Mouse (Mus musculus) gastrocnemius, postnatal 14 days (tissue): ENCODE data around the gene Kdm6b. TPM values are rescaled to one million over a fixed set of nuclear protein-coding genes. Genes with fewer than 3 reads are reported as not detected.
A peak's percentile ranks its signal among the peaks of the same experiment; 100 is the strongest.

Source experiments
- DNase-seq: peaks from one replicate; pipeline ENCODE4 v3.0.0; 2021; ENCODE audit warnings: mixed read lengths
- intact Hi-C: fragments of 180-260 bp; cut with DNase I; formaldehyde crosslinking; loops from one replicate; pipeline ENCODE4 v1.15.1; 2025; ENCODE audit warnings: low total_unique reads
- total RNA-seq, 2 experiments: library from RNA; stranded (reverse); gene quantifications; 2 replicates each; pipeline ENCODE4 v1.2.3; 2021

Kdm6b gene
- total RNA-seq, 2 experiments from 2014 or later = 30.3 to 31.4 TPM

DNA sequence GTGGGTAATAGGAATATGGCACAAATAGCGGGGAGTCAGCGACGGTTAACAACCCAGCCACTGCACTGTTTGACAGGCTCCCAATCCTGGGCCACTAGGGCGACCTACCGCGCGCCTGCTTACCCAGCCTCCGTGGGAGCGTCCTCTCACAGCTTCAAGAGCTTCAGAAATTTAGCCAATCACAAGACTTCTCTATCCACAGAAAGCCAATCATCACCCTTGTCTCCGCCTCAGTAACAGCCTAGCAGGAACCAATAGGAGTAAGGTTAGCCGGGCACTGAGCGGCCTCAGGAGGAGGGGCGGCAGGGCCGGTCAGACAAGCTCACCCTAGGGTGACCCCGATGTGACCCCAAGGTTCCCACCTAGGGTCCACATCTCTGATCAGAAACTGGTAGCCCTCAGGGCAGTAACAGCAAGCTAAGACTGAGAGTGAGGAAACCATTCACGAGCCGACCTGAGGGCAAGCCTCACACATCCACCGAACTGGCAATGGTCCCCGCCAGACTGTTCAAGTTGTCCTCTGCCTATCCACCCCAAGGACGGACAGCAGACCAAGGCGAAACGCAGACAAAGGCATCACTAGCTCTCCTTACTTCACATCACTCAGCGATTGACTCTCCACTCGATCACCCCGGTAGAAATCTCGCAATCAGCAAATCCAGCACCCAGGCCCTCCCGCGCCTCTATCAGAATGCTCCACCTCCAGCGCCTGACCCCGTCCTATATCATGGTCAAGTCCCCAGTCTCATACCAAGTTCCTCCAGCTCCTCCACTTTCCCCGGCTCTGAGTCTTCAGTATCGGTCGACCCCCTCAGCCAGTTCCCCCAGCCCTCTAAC lies 4.7 kb downstream of the Kdm6b start:
- intact Hi-C loops = loop anchor here (10.0 kb wide), 1 partner anchor 106 kb away; no protein-coding TSS in a partner anchor
- peak; percentile 75 for DNase-seq

GRCm38 (mm10) chr11:69407724-69408004 lies 5.8 kb downstream of the Kdm6b start:
- intact Hi-C loops = loop anchor here (10.0 kb wide), 1 partner anchor 107 kb away; no protein-coding TSS in a partner anchor
- DNase-seq = no peak

DNA sequence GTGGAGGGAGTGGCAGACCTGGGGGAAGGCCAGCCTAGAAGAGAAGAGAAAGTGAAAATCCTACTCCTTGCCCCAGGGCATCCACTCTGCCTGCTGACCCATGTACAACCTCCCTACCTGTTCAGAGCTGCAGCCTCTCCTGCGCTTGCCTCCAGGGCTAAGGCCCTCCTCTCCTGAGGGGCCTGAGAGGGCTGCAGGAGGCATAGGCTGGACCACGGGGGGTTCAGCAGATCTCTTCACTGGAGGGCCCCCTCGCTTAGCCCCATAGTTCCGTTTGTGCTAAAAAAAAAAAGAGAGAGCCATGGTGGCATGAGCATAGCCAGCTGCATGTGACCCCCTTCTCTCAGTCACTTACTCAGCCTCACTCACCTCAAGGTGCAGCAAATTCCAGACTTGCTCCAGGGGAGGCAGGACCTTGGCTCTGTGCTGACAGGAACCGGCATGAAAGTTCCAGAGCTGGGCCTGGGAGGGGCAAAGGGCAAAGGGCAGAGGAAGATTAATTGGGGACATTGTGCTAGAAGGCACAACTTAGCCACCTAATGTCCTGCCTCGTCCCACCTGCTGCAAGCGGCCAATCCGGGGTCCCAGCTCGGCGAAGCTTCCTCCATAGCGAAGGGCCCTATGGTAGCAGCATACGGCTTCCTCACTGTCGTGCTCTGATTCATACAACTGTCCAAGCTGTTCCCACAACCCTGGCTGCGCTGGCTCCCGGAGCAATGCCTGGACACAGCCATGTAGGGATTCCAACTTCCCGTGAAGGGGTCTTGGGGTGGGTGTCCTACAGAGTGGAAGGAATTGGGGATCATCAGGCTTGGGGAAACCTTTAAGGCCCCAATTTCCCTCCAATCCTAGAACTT lies 6.4 kb downstream of the Kdm6b start:
- no peak for DNase-seq
- intact Hi-C loops = loop anchor here (10.0 kb wide), 1 partner anchor 108 kb away; no protein-coding TSS in a partner anchor

GRCm38 (mm10) chr11:69406282-69406681 lies 7.2 kb downstream of the Kdm6b start:
- no peak for DNase-seq

DNA sequence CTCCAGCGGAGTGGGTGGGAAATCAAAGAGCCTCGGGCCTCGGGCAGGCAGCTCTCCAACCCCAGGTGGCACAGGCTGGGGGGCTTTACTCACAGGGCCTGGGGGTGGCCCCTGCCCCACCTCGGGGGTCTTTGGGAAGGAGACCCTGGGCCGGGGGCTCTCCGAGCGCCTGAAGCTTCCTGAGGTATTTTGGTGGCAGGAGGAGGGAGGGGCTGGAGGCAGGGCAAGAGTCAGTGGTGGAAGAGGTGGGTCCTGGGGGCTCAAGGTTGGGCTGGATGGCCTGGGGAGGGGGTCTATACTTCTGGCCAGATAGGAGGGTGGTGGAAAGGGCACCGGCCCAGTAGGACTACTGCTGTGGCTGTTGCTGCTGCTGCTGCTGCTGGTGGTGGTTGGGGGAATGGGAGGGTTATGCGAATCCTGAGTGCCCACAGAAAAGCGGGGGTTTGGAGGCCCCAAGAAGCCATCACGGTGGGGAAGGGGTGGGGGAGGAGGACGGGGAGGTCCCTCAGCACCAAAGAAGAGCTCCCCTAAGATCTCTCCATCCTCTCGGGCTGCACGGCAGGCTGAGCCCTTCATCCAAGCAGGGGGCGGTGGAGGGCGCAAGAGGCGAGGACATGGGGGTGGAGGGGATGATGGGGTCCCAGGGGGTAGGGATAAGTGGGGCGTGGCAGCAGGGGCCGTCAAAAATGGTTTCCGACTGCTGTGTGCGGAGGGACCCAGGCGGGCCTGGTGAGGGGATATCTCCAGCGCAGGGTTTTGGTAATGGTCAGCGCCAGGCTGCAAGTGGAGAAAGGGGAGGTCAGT lies 7.9 kb downstream of the Kdm6b start:
- intact Hi-C loops = loop anchor here (10.0 kb wide), 1 partner anchor 109 kb away; no protein-coding TSS in a partner anchor
- no peak for DNase-seq

More at GRCm38 (mm10) chr11:69406282-69406681, 7.2 kb downstream of the Kdm6b start:
- intact Hi-C loops = loop anchor here (10.0 kb wide), 1 partner anchor 109 kb away; no protein-coding TSS in a partner anchor

GRCm38 (mm10) chr11:69404595-69405396 lies 8.7 kb downstream of the Kdm6b start:
- intact Hi-C loops = loop anchor here (5.0 to 10.0 kb wide), 2 partner anchors 33 to 110 kb away; no protein-coding TSS in a partner anchor
- DNase-seq = no peak

DNA sequence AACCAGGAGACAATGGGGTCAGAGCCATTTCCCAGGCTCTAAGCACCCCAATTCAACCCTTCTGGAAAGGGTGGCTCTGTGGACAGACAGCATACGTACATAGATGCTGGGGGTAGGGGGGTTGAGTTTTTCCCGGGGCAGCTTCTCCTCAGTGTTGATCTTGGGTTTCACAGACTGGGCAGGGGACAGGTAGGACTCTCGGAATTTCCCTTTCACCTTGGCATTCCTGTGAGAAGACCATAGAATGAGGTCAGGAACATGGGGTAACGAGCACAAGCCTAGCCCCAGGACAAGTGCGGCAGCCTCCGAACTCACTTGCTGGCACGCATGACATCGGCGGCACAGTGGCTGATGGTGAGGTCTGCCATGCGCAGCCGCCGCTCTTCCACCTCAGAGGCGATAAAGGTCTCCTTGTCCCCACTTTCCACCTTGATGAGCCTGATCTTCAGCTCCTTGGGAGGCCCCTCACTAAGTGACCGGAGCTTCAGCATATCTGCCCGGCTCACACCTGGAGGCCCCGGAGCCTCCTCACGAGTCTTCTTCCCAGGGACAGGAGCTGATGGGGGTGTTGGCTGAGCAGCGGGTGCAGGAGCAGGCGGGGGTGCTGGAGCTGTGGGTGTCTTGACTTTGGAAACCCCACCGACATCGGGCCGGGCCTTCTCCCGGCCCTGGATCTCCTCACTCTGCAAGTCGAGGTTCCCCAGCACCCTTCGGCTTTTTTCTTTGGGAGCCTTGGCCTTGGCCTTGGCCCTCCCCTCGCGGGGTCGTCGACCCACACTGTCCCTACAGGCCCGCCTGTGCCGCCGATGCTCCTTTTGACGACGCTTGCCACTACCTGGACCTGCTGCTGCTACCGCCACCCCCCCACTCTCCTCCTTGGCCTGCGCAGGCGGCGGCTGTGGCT lies 9.5 kb downstream of the Kdm6b start:
- intact Hi-C loops = loop anchor here (5.0 to 10.0 kb wide), 2 partner anchors 33 to 111 kb away; no protein-coding TSS in a partner anchor
- no peak for DNase-seq

DNA sequence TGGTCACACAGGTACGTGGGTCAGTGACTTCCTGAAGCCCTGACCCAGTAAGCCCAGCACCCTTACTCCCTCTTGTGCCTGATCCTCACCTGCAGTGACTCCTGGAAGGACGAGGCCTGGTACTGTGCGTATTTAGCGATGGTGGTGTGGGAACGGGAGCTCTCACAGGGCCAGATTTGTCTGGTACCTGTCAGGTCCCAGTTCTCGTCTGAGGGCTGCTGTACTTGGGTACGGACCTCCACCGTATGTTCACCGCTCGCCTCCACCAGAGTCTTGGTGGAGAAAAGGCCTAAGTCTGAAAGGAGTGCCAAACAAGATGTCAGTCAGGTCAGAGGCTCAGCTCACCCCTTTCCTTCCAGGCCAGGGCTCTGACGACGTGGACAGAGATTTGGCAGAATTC lies 11.5 kb downstream of the Kdm6b start:
- no peak for DNase-seq
- intact Hi-C loops = loop anchor here (5.0 to 10.0 kb wide), 2 partner anchors 35 to 113 kb away; no protein-coding TSS in a partner anchor

GRCm38 (mm10) chr11:69401210-69401637 lies 12.3 kb downstream of the Kdm6b start:
- DNase-seq = peak; percentile 85
- intact Hi-C loops = loop anchor here (5.0 to 10.0 kb wide), 2 partner anchors 36 to 114 kb away; no protein-coding TSS in a partner anchor

GRCm38 (mm10) chr11:69400083-69400850 lies 13.2 kb downstream of the Kdm6b start:
- no peak for DNase-seq
- intact Hi-C loops = loop anchor here (5.0 to 10.0 kb wide), 2 partner anchors 37 to 115 kb away; no protein-coding TSS in a partner anchor

GRCm38 (mm10) chr11:69399201-69400082 lies 14.0 kb downstream of the Kdm6b start:
- intact Hi-C loops = loop anchor here (5.0 to 10.0 kb wide), 2 partner anchors 38 to 115 kb away; no protein-coding TSS in a partner anchor
- no peak for DNase-seq

DNA sequence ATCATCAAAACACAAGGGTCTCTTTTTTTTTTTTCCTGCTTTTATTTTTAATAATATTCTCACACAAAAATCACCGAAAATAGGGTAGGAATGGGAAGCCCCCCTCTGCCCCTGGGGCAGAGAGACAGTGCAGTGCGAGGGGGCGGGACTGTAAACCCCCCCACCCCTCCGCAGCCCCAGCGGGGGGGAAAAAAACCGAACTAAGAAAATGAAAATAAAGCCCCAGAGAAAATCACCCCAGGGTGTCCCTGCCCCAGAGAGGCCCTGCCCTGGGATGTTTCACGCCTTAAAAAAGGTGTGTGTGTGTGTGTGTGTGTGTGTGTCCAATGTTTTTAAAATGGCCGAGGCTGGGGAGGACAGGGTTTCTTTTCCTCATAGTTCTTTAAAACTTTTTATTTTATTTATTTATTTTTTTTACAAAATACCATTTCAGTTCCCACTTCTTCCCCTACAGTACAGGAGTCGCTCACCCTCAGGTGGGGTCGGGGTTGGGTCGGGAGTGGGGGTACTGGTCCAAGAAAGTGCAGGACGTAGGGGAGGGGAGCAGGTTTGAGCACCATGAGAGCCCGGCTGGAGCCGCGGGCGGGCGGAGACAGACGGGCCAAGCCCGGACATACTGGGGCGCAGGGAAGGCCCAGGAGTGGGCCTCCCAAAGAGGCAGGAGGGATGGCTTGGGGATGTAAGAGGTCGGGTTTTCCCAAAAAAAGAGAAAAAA lies 14.8 kb downstream of the Kdm6b start:
- intact Hi-C loops = no loop called here
- no peak for DNase-seq

- peak; percentile 54 for DNase-seq
- intact Hi-C loops = no loop called here
These were observed 15.4 kb downstream of the Kdm6b start, which contains the start of gene Tmem88 for GRCm38 (mm10) chr11:69398059-69398458. Gene Tmem88 (minus strand): TSS chr11:69398234.

- intact Hi-C loops = no loop called here
- DNase-seq = no peak
These were observed 15.9 kb downstream of the Kdm6b start for GRCm38 (mm10) chr11:69397581-69398057.

DNA sequence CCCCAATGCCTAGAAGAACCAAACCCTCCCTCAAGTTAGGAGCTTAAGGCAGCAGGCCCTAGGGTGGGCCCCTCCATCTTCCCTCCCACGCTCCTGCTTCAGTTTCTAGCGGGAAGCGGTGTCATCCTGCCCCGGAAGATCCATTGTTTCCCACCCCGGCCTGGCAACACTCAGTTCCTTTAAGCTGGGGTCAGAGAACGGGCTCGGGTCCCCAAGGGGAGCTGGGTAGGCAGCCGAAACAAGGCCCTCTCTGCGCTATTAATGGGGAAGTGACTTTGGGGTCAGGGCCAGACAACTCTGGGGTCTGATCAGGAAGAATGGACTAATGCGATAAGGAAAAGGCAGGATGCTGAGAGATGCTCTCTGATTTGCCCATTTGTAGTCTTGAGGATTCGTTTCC lies 16.7 kb downstream of the Kdm6b start:
- intact Hi-C loops = no loop called here
- DNase-seq = peak; percentile 51
